Mouse (Mus musculus): ENCODE data around the gene Npl.

GRCm38 (mm10) chr1:153522116-153522515 is 27.7 kb downstream of the Npl start:
- TF ChIP-seq POLR2A (IDR thresholded peaks at IDR 0.05; ENCODE audit: extremely low read depth, insufficient read depth, low read length) (no peak), CTCF (IDR thresholded peaks at IDR 0.05; ENCODE audit: low read depth, low read length) (no peak)

Measured in liver, adult 2 months (tissue).